Mouse (Mus musculus): ENCODE results near the gene Dap.

GRCm38 (mm10) chr15:31261094-31261493 lies 37.0 kb downstream of the Dap start:
- TF ChIP-seq ETS1 (conservative IDR thresholded peaks at IDR 0.05; ENCODE audit: low read depth, low read length) (peak; percentile 74), ZNF384 (IDR thresholded peaks at IDR 0.05; ENCODE audit: low read depth, low read length) (no peak), CTCF (conservative IDR thresholded peaks at IDR 0.05 in 1 of 2, IDR thresholded peaks at IDR 0.05 in 1 of 2; ENCODE audit: low read depth in 2 of 2, low read length in 2 of 2) (no peak), POLR2A (IDR thresholded peaks at IDR 0.05; ENCODE audit: low read depth, low read length) (no peak), KAT2A (IDR thresholded peaks at IDR 0.05; ENCODE audit: insufficient replicate concordance, low read length) (0 out of 2 replicates have a peak, but pooled peaks have one; percentile 11), CHD2 (IDR thresholded peaks at IDR 0.05; ENCODE audit: low read length) (peak; percentile 74), ZKSCAN1 (IDR thresholded peaks at IDR 0.05; ENCODE audit: borderline replicate concordance, low read depth, low read length) (no peak), USF2 (conservative IDR thresholded peaks at IDR 0.05; ENCODE audit: low read depth, low read length) (no peak), TCF12 (IDR thresholded peaks at IDR 0.05; ENCODE audit: low read depth, low read length) (peak; percentile 68; the same call in 1 of the 2 replicates), HCFC1 (IDR thresholded peaks at IDR 0.05; ENCODE audit: low read depth, low read length) (no peak)

All from CH12.LX (cell line).